Mouse (Mus musculus): ENCODE data around the gene Pou5f1. TPM values are rescaled to one million over a fixed set of nuclear protein-coding genes. Genes with fewer than 3 reads are reported as not detected.

Pou5f1 gene
- polyA plus RNA-seq, 1 experiment from 2014 or later = not detected

DNA sequence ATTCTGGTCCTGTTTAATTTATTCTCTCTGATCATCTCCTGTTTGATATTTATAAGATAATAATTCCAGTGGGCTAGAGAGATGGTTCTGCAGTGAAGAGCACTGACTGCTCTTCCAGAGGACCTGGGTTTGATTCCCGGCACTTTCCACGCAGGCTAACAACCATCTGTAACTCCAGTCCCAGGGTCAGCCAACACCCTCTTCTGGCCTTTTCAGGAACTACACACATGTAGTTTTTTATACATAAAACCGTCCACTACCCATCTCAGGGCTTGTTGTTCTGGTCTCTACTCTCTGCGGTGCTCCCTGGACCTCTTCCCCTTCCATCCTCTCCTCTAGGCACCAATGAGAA lies 44.3 kb downstream of the Pou5f1 start:
- no peaks in the 10 kb centered on the region for H3K27me3 ChIP-seq (ENCODE audit: insufficient read depth, low read length)
- no peaks in the 10 kb centered on the region for H3K9me3 ChIP-seq (ENCODE audit: low read depth, low read length)
- peak; percentile 25; the same call in 1 of the 2 replicates for TF ChIP-seq CTCF (IDR thresholded peaks at IDR 0.05; ENCODE audit: low read depth)
- H3K9ac ChIP-seq = no peak overlapping the region
- peak overlapping the region; percentile 91 for H3K27ac ChIP-seq (ENCODE audit: low read depth)
- DNase-seq = no peak
- 88% methylated on average over 4 of the region's 4 CpGs for WGBS
- no peak for ATAC-seq (ENCODE audit: insufficient read depth)
- H3K4me2 ChIP-seq = peak overlapping the region; percentile 21
- H3K4me1 ChIP-seq (ENCODE audit: insufficient read depth) = no peaks in the 10 kb centered on the region
- H3K36me3 ChIP-seq (ENCODE audit: insufficient read depth) = no peaks in the 10 kb centered on the region
- H3K4me3 ChIP-seq (ENCODE audit: low read depth, low read length) = no peak overlapping the region

DNA sequence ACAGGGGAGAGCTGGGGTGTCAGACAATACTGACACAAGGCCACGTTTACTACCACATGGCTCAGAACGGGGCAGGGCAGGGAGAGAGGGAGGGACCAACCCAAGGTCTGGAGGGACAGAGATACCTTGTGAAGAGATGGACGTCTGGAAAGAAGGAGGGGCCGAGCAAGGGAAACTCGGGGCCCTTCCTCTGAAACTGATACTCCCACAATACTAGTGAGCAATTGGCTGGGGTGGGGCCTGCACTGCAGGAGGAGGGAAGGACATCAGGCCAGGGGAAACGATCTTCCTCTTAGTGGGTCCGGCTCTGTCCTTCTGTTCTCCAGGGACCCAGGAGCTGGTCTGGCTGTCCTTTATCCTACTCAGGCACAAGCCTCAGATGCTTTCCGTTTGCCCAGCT lies 45.1 kb downstream of the Pou5f1 start:
- no peak for ATAC-seq (ENCODE audit: insufficient read depth)
- no peak for DNase-seq
- H3K9me3 ChIP-seq (ENCODE audit: low read depth, low read length) = no peaks in the 10 kb centered on the region
- no peak overlapping the region for H3K27ac ChIP-seq (ENCODE audit: low read depth)
- H3K4me2 ChIP-seq = no peak overlapping the region
- H3K36me3 ChIP-seq (ENCODE audit: insufficient read depth) = no peaks in the 10 kb centered on the region
- H3K4me3 ChIP-seq (ENCODE audit: low read depth, low read length) = no peak overlapping the region
- H3K4me1 ChIP-seq (ENCODE audit: insufficient read depth) = no peaks in the 10 kb centered on the region
- H3K9ac ChIP-seq = no peak overlapping the region
- no peaks in the 10 kb centered on the region for H3K27me3 ChIP-seq (ENCODE audit: insufficient read depth, low read length)
- WGBS = 50% methylated on average over 8 of the region's 8 CpGs
- no peak for TF ChIP-seq CTCF (IDR thresholded peaks at IDR 0.05; ENCODE audit: low read depth)

DNA sequence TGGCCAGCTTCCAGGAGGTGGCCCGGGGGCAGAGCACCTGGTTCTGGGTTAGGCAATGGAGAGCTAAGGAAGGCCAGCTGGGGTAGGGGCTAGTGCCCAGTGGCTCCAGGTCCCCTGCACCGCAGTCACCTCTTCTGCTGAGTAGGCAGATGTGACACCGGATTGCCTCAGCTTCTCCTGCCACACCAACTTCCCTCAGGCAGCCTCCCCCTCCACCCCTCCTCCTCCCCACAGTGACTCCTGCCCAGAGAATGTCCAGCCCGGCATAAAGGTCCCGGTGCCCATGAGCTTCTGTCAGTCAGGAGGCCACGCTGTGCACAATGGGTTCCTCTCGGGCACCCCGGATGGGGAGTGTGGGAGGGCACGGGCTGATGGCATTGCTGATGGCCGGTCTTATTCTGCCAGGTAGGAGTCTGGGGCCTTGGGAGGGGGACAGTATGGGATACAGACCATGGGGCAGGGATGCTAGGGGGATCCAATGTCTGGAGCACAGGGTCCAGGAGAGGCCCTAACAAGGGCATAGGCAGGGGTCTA lies 46.1 kb downstream of the Pou5f1 start, which contains the start of gene Cdsn:
Cdsn (plus strand) TSS at position 248 of the 534 bp plus-strand sequence.
- Histone ChIP-seq H3K4me3 (ENCODE audit: low read depth, low read length) (no peak within 1 kb of the TSS), H3K9ac (no peak within 1 kb of the TSS), H3K4me1 (ENCODE audit: insufficient read depth) (no peaks in the 10 kb centered on the region), H3K9me3 (ENCODE audit: low read depth, low read length) (no peaks in the 10 kb centered on the region), H3K27ac (ENCODE audit: low read depth) (no peak within 1 kb of the TSS), H3K36me3 (ENCODE audit: insufficient read depth) (no peaks in the 10 kb centered on the region), H3K27me3 (ENCODE audit: insufficient read depth, low read length) (no peaks in the 10 kb centered on the region), H3K4me2 (no peak within 1 kb of the TSS)
- no peak for TF ChIP-seq CTCF (IDR thresholded peaks at IDR 0.05; ENCODE audit: low read depth)
- DNase-seq = no peak
- WGBS = 73% methylated on average over 10 of the region's 10 CpGs
- no peak for ATAC-seq (ENCODE audit: insufficient read depth)

DNA sequence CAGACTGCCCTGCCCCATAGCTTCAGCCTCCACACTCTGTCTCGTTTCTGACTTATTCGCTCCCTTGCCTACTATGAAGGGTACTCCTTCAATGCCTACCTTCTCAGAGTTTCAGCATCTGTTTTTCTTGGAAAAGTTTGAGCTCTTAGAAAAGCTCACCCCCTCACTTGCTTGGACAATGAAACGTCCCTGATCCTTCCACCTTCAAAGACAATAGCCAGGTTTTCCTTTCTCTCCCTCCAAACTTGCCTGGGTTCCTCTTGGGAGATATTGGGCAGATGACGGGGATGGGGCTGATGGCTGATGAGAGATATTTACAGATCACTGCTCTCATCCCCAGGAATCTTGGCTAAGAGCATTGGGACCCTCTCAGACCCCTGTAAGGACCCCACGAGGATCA lies 48.5 kb downstream of the Pou5f1 start:
- Histone ChIP-seq H3K4me1 (ENCODE audit: insufficient read depth) (no peaks in the 10 kb centered on the region), H3K4me3 (ENCODE audit: low read depth, low read length) (no peak overlapping the region), H3K4me2 (no peak overlapping the region), H3K9me3 (ENCODE audit: low read depth, low read length) (no peaks in the 10 kb centered on the region), H3K27me3 (ENCODE audit: insufficient read depth, low read length) (no peaks in the 10 kb centered on the region), H3K27ac (ENCODE audit: low read depth) (no peak overlapping the region), H3K36me3 (ENCODE audit: insufficient read depth) (no peaks in the 10 kb centered on the region), H3K9ac (no peak overlapping the region)
- DNase-seq (no peak), ATAC-seq (ENCODE audit: insufficient read depth) (no peak)
- 72% methylated on average over 5 of the region's 5 CpGs for WGBS
- TF ChIP-seq CTCF (IDR thresholded peaks at IDR 0.05; ENCODE audit: low read depth) = no peak

DNA sequence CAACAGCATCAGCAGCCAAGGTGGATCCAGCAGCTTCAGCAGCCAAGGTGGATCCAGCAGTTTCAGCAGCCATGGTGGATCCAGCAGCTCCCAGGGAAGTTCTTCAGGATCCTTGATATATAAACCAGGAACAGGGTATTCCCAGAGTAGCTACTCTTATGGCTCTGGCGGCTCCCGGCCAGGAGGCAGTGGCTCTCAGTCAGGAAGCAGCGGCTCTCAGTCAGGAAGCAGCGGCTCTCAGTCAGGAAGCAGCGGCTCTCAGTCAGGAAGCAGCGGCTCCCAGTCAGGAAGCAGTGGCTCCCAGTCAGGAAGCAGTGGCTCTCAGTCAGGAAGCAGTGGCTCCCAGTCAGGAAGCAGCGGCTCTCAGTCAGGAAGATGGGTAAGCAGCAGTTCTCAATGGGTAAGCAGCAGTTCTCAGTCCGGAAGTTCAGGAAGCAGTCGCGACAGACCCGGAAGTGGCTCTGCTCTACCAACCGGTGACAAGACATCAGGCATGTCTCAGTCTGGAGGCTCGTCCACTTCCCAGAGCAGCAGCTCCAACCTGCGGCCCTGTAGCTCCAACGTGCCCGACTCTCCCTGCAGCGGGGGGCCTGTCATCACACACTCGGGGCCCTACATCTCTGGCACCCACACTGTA lies 49.1 kb downstream of the Pou5f1 start:
- no peak for DNase-seq

DNA sequence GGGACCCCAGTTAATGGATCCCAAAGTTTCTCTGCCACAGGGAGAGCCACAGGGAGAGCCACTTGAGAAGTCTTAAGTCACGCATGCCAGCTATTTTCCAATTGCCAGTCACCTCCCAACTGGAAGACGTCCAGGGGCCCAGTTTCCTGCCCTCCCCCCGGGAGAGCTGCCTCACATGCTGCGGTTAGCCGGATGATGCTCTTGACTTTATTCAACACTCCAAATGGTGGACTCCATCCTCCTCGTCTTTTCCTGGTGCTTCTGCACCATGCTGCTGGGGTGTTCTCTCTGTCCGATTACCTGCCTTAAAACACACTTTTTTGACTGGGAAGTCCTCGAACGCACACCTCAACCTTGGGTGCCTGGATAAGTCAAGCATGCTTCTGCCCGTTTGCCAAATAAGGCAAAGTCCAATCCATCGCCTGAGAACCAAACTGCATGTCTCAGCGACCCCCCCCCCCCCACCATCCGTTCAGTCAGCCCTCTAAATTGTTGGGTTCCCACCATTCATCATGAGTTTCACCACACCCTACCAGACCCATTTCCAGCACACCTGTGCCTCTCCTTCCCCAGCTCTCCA lies 50.5 kb downstream of the Pou5f1 start:
- Histone ChIP-seq H3K27me3 (ENCODE audit: insufficient read depth, low read length) (no peaks in the 10 kb centered on the region), H3K27ac (ENCODE audit: low read depth) (no peak overlapping the region), H3K4me2 (no peak overlapping the region), H3K9me3 (ENCODE audit: low read depth, low read length) (no peaks in the 10 kb centered on the region), H3K9ac (no peak overlapping the region), H3K4me1 (ENCODE audit: insufficient read depth) (no peaks in the 10 kb centered on the region), H3K36me3 (ENCODE audit: insufficient read depth) (no peaks in the 10 kb centered on the region), H3K4me3 (ENCODE audit: low read depth, low read length) (no peak overlapping the region)
- 86% methylated on average over 13 of the region's 13 CpGs for WGBS
- no peak for DNase-seq
- no peak for ATAC-seq (ENCODE audit: insufficient read depth)
- TF ChIP-seq CTCF (IDR thresholded peaks at IDR 0.05; ENCODE audit: low read depth) = no peak

More for the DNA sequence above, 49.1 kb downstream of the Pou5f1 start:
- Histone ChIP-seq H3K27me3 (ENCODE audit: insufficient read depth, low read length) (no peaks in the 10 kb centered on the region), H3K9ac (no peak overlapping the region), H3K4me2 (no peak overlapping the region), H3K9me3 (ENCODE audit: low read depth, low read length) (no peaks in the 10 kb centered on the region), H3K4me1 (ENCODE audit: insufficient read depth) (no peaks in the 10 kb centered on the region), H3K4me3 (ENCODE audit: low read depth, low read length) (no peak overlapping the region), H3K27ac (ENCODE audit: low read depth) (no peak overlapping the region), H3K36me3 (ENCODE audit: insufficient read depth) (no peaks in the 10 kb centered on the region)
- no peak for TF ChIP-seq CTCF (IDR thresholded peaks at IDR 0.05; ENCODE audit: low read depth)
- WGBS = 81% methylated on average over 18 of the region's 18 CpGs
- no peak for ATAC-seq (ENCODE audit: insufficient read depth)

DNA sequence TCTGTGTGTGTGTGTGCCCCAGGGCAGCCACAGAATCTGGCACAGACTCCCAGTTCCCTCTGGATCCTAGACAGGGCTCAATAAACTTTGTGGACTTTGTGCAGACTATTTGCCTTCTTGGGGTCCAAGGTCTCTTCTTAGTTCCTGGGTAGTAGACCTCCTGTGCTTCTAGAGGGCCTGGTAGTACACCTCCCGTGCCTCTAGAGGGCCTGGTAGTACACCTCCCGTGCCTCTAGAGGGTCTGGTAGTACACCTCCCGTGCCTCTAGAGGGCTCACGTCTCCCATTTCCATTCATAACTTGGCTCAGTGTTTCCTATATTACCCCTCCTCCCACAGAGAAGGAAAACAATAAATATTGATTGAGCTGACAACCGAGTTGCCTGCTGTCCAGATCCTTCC lies 51.0 kb downstream of the Pou5f1 start:
- H3K4me1 ChIP-seq (ENCODE audit: insufficient read depth) = no peaks in the 10 kb centered on the region
- ATAC-seq (ENCODE audit: insufficient read depth) (no peak), DNase-seq (peak; percentile 72)
- H3K4me2 ChIP-seq = no peak overlapping the region
- H3K27me3 ChIP-seq (ENCODE audit: insufficient read depth, low read length) = no peaks in the 10 kb centered on the region
- H3K9me3 ChIP-seq (ENCODE audit: low read depth, low read length) = no peaks in the 10 kb centered on the region
- no peak overlapping the region for H3K4me3 ChIP-seq (ENCODE audit: low read depth, low read length)
- TF ChIP-seq CTCF (IDR thresholded peaks at IDR 0.05; ENCODE audit: low read depth) = peak; percentile 80
- H3K9ac ChIP-seq = no peak overlapping the region
- no peak overlapping the region for H3K27ac ChIP-seq (ENCODE audit: low read depth)
- 19% methylated on average over 5 of the region's 5 CpGs for WGBS
- H3K36me3 ChIP-seq (ENCODE audit: insufficient read depth) = no peaks in the 10 kb centered on the region

Measured in lung, embryonic 14.5 days (tissue).